ENCODE assay signal across 9 mouse cellular contexts in genomic region chr2:75685458-75685861, GRCm38 (mm10). TPM values are rescaled to one million over a fixed set of nuclear protein-coding genes. Genes with fewer than 3 reads are reported as not detected.
DNase-seq lines count a peak whose midpoint lies in the region; ATAC-seq and TF ChIP-seq lines count a peak whose summit lies in the region.
"Had no signal": no experiment of that assay in that cellular context is flagged by ENCODE, and none has a peak within 500 bp of the region (broad histone marks: within the 10 kb centered on the region; RNA-seq: fewer than 3 reads in every experiment).

No protein-coding gene starts in this region.

- H3K4me3 ChIP-seq in kidney, embryonic 14.5 days (ENCODE audit: low read length), result no peak overlapping the region
- H3K4me3 ChIP-seq in E14TG2a.4 (replicated peaks; ENCODE audit: low read length), result peak overlapping the region; percentile 18
- H3K4me3 ChIP-seq in neural tube, embryonic 15.5 days (replicated peaks), result no peak overlapping the region
- H3K4me3 ChIP-seq: midbrain, embryonic 12.5 days had no signal

- no peak for TF ChIP-seq CTCF in E14TG2a.4 (conservative IDR thresholded peaks at IDR 0.05; ENCODE audit: low read length)

- DNase-seq in kidney, postnatal 14 days, result no peak
- peak; percentile 87 for DNase-seq in fibroblast of lung, adult 2 months (ENCODE audit: low read depth)
- no peak for DNase-seq in retina, postnatal 1 day
- DNase-seq in left cerebral cortex, postnatal 14 days (ENCODE audit: low spot score in 2 of 2), result no peak

- H3K36me3 ChIP-seq in kidney, embryonic 14.5 days (ENCODE audit: control insufficient read depth, insufficient read depth, low read length), result no peaks in the 10 kb centered on the region
- peaks cover 30% of the 10 kb centered on the region for H3K36me3 ChIP-seq in E14TG2a.4 (ENCODE audit: insufficient read depth, low read length)
- H3K36me3 ChIP-seq in neural tube, embryonic 15.5 days, result no peaks in the 10 kb centered on the region
- H3K36me3 ChIP-seq: midbrain, embryonic 12.5 days had no signal

- H3K27ac ChIP-seq in kidney, embryonic 14.5 days (ENCODE audit: low read depth, low read length), result no peak overlapping the region
- no peak overlapping the region for H3K27ac ChIP-seq in neural tube, embryonic 15.5 days (replicated peaks)
- H3K27ac ChIP-seq: midbrain, embryonic 12.5 days had no signal

- 56% methylated on average over 6 of the region's 6 CpGs for WGBS in kidney, embryonic 14.5 days
- 86% methylated on average over 6 of the region's 6 CpGs for WGBS in neural tube, embryonic 15.5 days

- intact Hi-C loops in left cerebral cortex, postnatal 14 days (cut with DNase I), result no loop called here

- H3K4me1 ChIP-seq in kidney, embryonic 14.5 days (ENCODE audit: control insufficient read depth, insufficient read depth, low read length), result peaks cover 30% of the 10 kb centered on the region; the same call in 1 of the 2 replicates
- peaks cover 87% of the 10 kb centered on the region for H3K4me1 ChIP-seq in E14TG2a.4 (replicated peaks; ENCODE audit: low read depth, low read length)
- no peaks in the 10 kb centered on the region for H3K4me1 ChIP-seq in neural tube, embryonic 15.5 days
- H3K4me1 ChIP-seq: midbrain, embryonic 12.5 days had no signal

- H3K9me3 ChIP-seq in kidney, embryonic 14.5 days (ENCODE audit: control insufficient read depth, low read length), result no peaks in the 10 kb centered on the region
- no peaks in the 10 kb centered on the region for H3K9me3 ChIP-seq in E14TG2a.4 (ENCODE audit: low read length)
- H3K9me3 ChIP-seq in neural tube, embryonic 15.5 days (replicated peaks), result no peaks in the 10 kb centered on the region
- H3K9me3 ChIP-seq: midbrain, embryonic 12.5 days had no signal

- H3K4me2 ChIP-seq in kidney, embryonic 14.5 days (replicated peaks; ENCODE audit: low read depth, low read length), result no peak overlapping the region
- no peak overlapping the region for H3K4me2 ChIP-seq in neural tube, embryonic 15.5 days
- H3K4me2 ChIP-seq: midbrain, embryonic 12.5 days had no signal

- no peak overlapping the region for H3K9ac ChIP-seq in kidney, embryonic 14.5 days (ENCODE audit: low read depth, low read length)
- no peak overlapping the region for H3K9ac ChIP-seq in neural tube, embryonic 15.5 days (replicated peaks)
- H3K9ac ChIP-seq: midbrain, embryonic 12.5 days had no signal

- ATAC-seq in kidney, embryonic 14.5 days (ENCODE audit: low FRiP score, low TSS enrichment), result peak; percentile 14; the same call in 1 of the 2 replicates
- peak; percentile 78 for ATAC-seq in megakaryocyte, adult 5-6 weeks (ENCODE audit: poor library complexity, severe bottlenecking)
- ATAC-seq in neural tube, embryonic 15.5 days (ENCODE audit: low FRiP score), result no peak

- no peaks in the 10 kb centered on the region for H3K27me3 ChIP-seq in kidney, embryonic 14.5 days (ENCODE audit: control insufficient read depth, insufficient read depth, low read length)
- H3K27me3 ChIP-seq in E14TG2a.4 (ENCODE audit: insufficient read depth, low read length), result no peaks in the 10 kb centered on the region
- H3K27me3 ChIP-seq in neural tube, embryonic 15.5 days (replicated peaks), result no peaks in the 10 kb centered on the region
- H3K27me3 ChIP-seq: midbrain, embryonic 12.5 days had no signal

RNA-seq across cellular contexts. Expression of gene Nfe2l2, which starts 19.0 kb away (rescaled TPM):
- 57.1 and 67.6 TPM in 2 replicates for polyA plus RNA-seq in kidney, embryonic 14.5 days (2014; fragmentation: Nextera tagmentation; extraction: Ambion mirVana)
- total RNA-seq in megakaryocyte, adult 5-6 weeks (2015), result 148 TPM in 2 replicates
- 81.2 and 94.4 TPM in 2 replicates for total RNA-seq in megakaryocyte, adult 5-6 weeks (2017)
- polyA plus RNA-seq in neural tube, embryonic 15.5 days (2015; fragmentation: Nextera tagmentation; extraction: Ambion mirVana), result 12.1 and 23.3 TPM in 2 replicates
- 10 to 100 TPM; 10.3 to 13.0 TPM for total RNA-seq in left cerebral cortex, postnatal 14 days (2021)

RNA-seq across cellular contexts. Expression of gene Hnrnpa3, which starts 26.4 kb away (rescaled TPM):
- polyA plus RNA-seq in kidney, embryonic 14.5 days (2014; fragmentation: Nextera tagmentation; extraction: Ambion mirVana), result 300 and 331 TPM in 2 replicates
- total RNA-seq in megakaryocyte, adult 5-6 weeks (2015), result 596 and 620 TPM in 2 replicates
- total RNA-seq in megakaryocyte, adult 5-6 weeks (2017), result 223 and 241 TPM in 2 replicates
- 171 and 210 TPM in 2 replicates for polyA plus RNA-seq in neural tube, embryonic 15.5 days (2015; fragmentation: Nextera tagmentation; extraction: Ambion mirVana)
- total RNA-seq in left cerebral cortex, postnatal 14 days (2021), result 100 to 1,000 TPM; 263 to 314 TPM

Comparison
In these comparisons a context has a peak if more than half of its experiments do, and no peak if none do; other contexts are left out.
1. RNA of gene Nfe2l2, which starts 19.0 kb away (total RNA-seq): 81.2 to 148 TPM in megakaryocyte, adult 5-6 weeks; 10.3 to 13.0 TPM in left cerebral cortex, postnatal 14 days; every median in the first group is over 4 times any median in the second.